Mouse (Mus musculus): ENCODE measurements around the gene Ctu1. TPM values are rescaled to one million over a fixed set of nuclear protein-coding genes. Genes with fewer than 3 reads are reported as not detected.

Ctu1 gene
- polyA plus RNA-seq (2012; ENCODE audit: low replicate concordance): 11.7 and 15.4 TPM in 2 replicates

GRCm38 (mm10) chr7:43671809-43672580 is at the start of gene Ctu1:
Gene Ctu1 (plus strand): TSS chr7:43672016.

GRCm38 (mm10) chr7:43634500-43634899 is 37.3 kb upstream of the Ctu1 start, which contains the start of gene Ceacam18:
Gene Ceacam18 (plus strand): TSS chr7:43634707.

DNA sequence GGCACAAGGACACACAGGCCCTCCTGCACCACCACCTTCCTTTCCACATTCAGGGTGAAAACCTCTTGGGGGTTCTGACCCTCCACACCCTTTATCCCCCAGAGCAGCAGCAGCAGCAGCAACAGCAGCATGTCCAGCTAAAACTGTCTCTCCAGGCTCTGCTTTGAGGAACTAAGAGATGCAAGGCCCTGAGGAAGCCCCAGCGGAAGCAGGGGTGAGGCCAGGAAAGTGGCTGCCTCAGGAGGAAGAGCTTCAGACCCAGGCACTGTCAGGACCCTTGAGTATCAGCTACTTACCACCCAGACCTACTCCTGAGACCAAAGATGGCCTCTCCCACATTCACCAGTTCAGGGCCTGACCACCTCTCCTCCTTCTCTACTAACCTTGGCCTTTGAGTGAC is 11.8 kb upstream of the Ctu1 start, which contains the start of gene Siglece:
TSS of gene Siglece (minus strand) at position 160 of the 400 bp plus-strand sequence.

GRCm38 (mm10) chr7:43690118-43690517 is 18.3 kb downstream of the Ctu1 start, which contains the start of gene Klk14:
Gene Klk14 (plus strand): TSS chr7:43690418.

DNA sequence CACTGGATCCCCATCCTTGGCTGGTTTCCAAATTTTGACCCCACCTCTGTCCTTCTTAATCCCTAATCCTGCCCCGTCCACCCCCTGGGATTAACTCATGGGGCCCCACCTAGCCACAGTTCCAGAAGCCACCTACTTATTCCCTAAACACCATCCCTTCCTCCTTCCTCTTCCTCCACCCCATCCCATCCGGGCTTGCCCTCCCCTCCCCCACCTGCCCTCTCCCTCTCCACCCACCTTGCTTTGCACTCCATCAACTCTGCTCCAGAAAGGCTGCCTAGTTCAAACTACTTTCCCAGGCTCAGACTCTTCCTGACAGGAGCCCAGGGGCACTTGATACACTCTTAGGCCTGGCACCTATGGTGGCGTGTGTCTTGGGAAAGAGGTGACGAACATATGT is 40.5 kb downstream of the Ctu1 start, which contains the start of gene Klk13:
TSS of gene Klk13 (plus strand) at position 301 of the 400 bp plus-strand sequence.

Other genes with a start within 250 kb of the Ctu1 start
- 0.18 TPM in 1 of 2 replicates, not detected in the other for gene Lim2, start 244.3 kb upstream of the Ctu1 start, polyA plus RNA-seq (2012; ENCODE audit: low replicate concordance)
- 1.1 and 1.3 TPM in 2 replicates for gene Nkg7, start 234.9 kb upstream of the Ctu1 start, polyA plus RNA-seq (2012; ENCODE audit: low replicate concordance)
- gene Cldnd2, start 231.2 kb upstream of the Ctu1 start, polyA plus RNA-seq (2012; ENCODE audit: low replicate concordance): not detected in 2 replicates
- 23.9 and 71.5 TPM in 2 replicates for gene Etfb, start 227.9 kb upstream of the Ctu1 start, polyA plus RNA-seq (2012; ENCODE audit: low replicate concordance)
- gene Gm45233, start 227.9 kb upstream of the Ctu1 start, polyA plus RNA-seq (2012; ENCODE audit: low replicate concordance): not detected in 2 replicates
- 2.8 and 6.4 TPM in 2 replicates for gene Vsig10l, start 208.9 kb upstream of the Ctu1 start, polyA plus RNA-seq (2012; ENCODE audit: low replicate concordance)
- 0.59 TPM in 1 of 2 replicates, not detected in the other for gene Iglon5, start 181.9 kb upstream of the Ctu1 start, polyA plus RNA-seq (2012; ENCODE audit: low replicate concordance)
- gene 4931406B18Rik, start 166.1 kb upstream of the Ctu1 start, polyA plus RNA-seq (2012; ENCODE audit: low replicate concordance): not detected in 2 replicates
- 5.2 and 7.8 TPM in 2 replicates for gene Cd33, start 127.6 kb upstream of the Ctu1 start, polyA plus RNA-seq (2012; ENCODE audit: low replicate concordance)
- 0.30 and 0.33 TPM in 2 replicates for gene Zfp658, start 109.8 kb upstream of the Ctu1 start, polyA plus RNA-seq (2012; ENCODE audit: low replicate concordance)
- 0.50 TPM in 1 of 2 replicates, not detected in the other for gene Zfp719, start 92.4 kb upstream of the Ctu1 start, polyA plus RNA-seq (2012; ENCODE audit: low replicate concordance)
- not detected in 2 replicates for gene Zfp819, start 64.8 kb upstream of the Ctu1 start, polyA plus RNA-seq (2012; ENCODE audit: low replicate concordance)
- gene Ceacam18, start 37.3 kb upstream of the Ctu1 start, polyA plus RNA-seq (2012; ENCODE audit: low replicate concordance): not detected in 2 replicates
- 1.5 and 1.6 TPM in 2 replicates for gene Siglece, start 11.9 kb upstream of the Ctu1 start, polyA plus RNA-seq (2012; ENCODE audit: low replicate concordance)
- gene Klk14, start 18.4 kb downstream of the Ctu1 start, polyA plus RNA-seq (2012; ENCODE audit: low replicate concordance): not detected in 2 replicates
- not detected in 2 replicates for gene Klk13, start 40.6 kb downstream of the Ctu1 start, polyA plus RNA-seq (2012; ENCODE audit: low replicate concordance)
- not detected in 2 replicates for gene Klk12, start 96.9 kb downstream of the Ctu1 start, polyA plus RNA-seq (2012; ENCODE audit: low replicate concordance)
- not detected in 2 replicates for gene Klk11, start 102.6 kb downstream of the Ctu1 start, polyA plus RNA-seq (2012; ENCODE audit: low replicate concordance)
- not detected in 2 replicates for gene Klk10, start 109.0 kb downstream of the Ctu1 start, polyA plus RNA-seq (2012; ENCODE audit: low replicate concordance)
- gene Klk9, start 119.9 kb downstream of the Ctu1 start, polyA plus RNA-seq (2012; ENCODE audit: low replicate concordance): not detected in 2 replicates
- gene Klk8, start 125.6 kb downstream of the Ctu1 start, polyA plus RNA-seq (2012; ENCODE audit: low replicate concordance): 2.1 and 2.4 TPM in 2 replicates
- not detected in 2 replicates for gene Klk7, start 139.3 kb downstream of the Ctu1 start, polyA plus RNA-seq (2012; ENCODE audit: low replicate concordance)
- gene Klk6, start 152.5 kb downstream of the Ctu1 start, polyA plus RNA-seq (2012; ENCODE audit: low replicate concordance): not detected in 2 replicates
- not detected in 2 replicates for gene Klk5, start 170.0 kb downstream of the Ctu1 start, polyA plus RNA-seq (2012; ENCODE audit: low replicate concordance)
- gene Klk4, start 209.1 kb downstream of the Ctu1 start, polyA plus RNA-seq (2012; ENCODE audit: low replicate concordance): 0.33 TPM in 1 of 2 replicates, not detected in the other